Mouse (Mus musculus) embryonic facial prominence, embryonic 14.5 days (tissue): ENCODE measurements around the gene Ssxa1. TPM values are rescaled to one million over a fixed set of nuclear protein-coding genes. Genes with fewer than 3 reads are reported as not detected.
"Not testable (repeated sequence)": the region's sequence is repeated elsewhere in the genome, so short reads cannot be mapped to it uniquely, and the experiment has no call there.

Source experiments
- ATAC-seq: fragments of 200-750 bp; cut with Nextera tagmentation; 2 replicates; pipeline ENCODE4 v1.8.0; 2017; ENCODE audit warnings: low read depth, moderate number of reproducible peaks, moderate TSS enrichment
- DNase-seq: peaks from one replicate; pipeline ENCODE4 v3.0.0-alpha.2; 2015; ENCODE audit warnings: low spot score
- H3K27ac ChIP-seq: fragments of 300-500 bp; sonication (generic); replicated peaks from 2 replicates; pipeline ENCODE4 v1.5.1; 2014; ENCODE audit warnings: low read depth, mild to moderate bottlenecking, low read length, moderate library complexity
- H3K27me3 ChIP-seq: fragments of 300-500 bp; sonication (generic); replicated peaks from 2 replicates; pipeline ENCODE4 v1.6.1; 2014; ENCODE audit warnings: low read length; ENCODE audit not compliant: control insufficient read depth, insufficient read depth
- H3K36me3 ChIP-seq: fragments of 300-500 bp; sonication (generic); 2 replicates; pipeline ENCODE4 v1.6.1; 2014; ENCODE audit warnings: low read length, mixed read lengths; ENCODE audit not compliant: control insufficient read depth, insufficient read depth
- H3K4me1 ChIP-seq: fragments of 300-500 bp; sonication (generic); 2 replicates; pipeline ENCODE4 v1.6.1; 2014; ENCODE audit warnings: antibody characterized with exemption, low read length; ENCODE audit not compliant: control insufficient read depth, insufficient read depth
- H3K4me2 ChIP-seq: fragments of 300-500 bp; sonication (generic); 2 replicates; pipeline ENCODE4 v1.6.1; 2014; ENCODE audit warnings: low read depth, mild to moderate bottlenecking, low read length, moderate library complexity, mixed read lengths
- H3K4me3 ChIP-seq: fragments of 300-500 bp; sonication (generic); 2 replicates; pipeline ENCODE4 v1.5.1; 2014; ENCODE audit warnings: low read depth, mild to moderate bottlenecking, low read length
- H3K9ac ChIP-seq: fragments of 300-500 bp; sonication (generic); 2 replicates; pipeline ENCODE4 v1.6.1; 2014; ENCODE audit warnings: low read depth, mild to moderate bottlenecking, low read length, moderate library complexity, mixed read lengths
- H3K9me3 ChIP-seq: fragments of 300-500 bp; sonication (generic); 2 replicates; pipeline ENCODE4 v1.6.1; 2016; ENCODE audit warnings: low read length; ENCODE audit not compliant: control insufficient read depth
- WGBS: fragments of 180-500 bp; shearing (Covaris S2); extraction: QIAGEN DNeasy Blood & Tissue Kit; methylation state at CpG from one replicate; pipeline ENCODE4 v1.1.7; 2014; 5-methylcytosine and 5-hydroxymethylcytosine counted together
- polyA plus RNA-seq: library from polyadenylated mRNA; unstranded; fragments of >200 nt; fragmentation: Nextera tagmentation; extraction: Ambion mirVana; gene quantifications from 2 replicates; pipeline ENCODE4 v1.2.1, GENCODE M21; 2014

Gene Ssxa1
- not detected in 2 replicates for polyA plus RNA-seq

- H3K27me3 ChIP-seq, result no peaks in the 10 kb centered on the region
- H3K27ac ChIP-seq, result no peak within 1 kb of the TSS
- DNase-seq, result no peak
- WGBS, result 77% methylated on average over 4 of the region's 4 CpGs
- H3K36me3 ChIP-seq, result no peaks in the 10 kb centered on the region
- H3K4me3 ChIP-seq, result no peak within 1 kb of the TSS
- H3K9me3 ChIP-seq, result no peaks in the 10 kb centered on the region
- no peak within 1 kb of the TSS for H3K9ac ChIP-seq
- ATAC-seq, result no peak
- H3K4me2 ChIP-seq, result no peak within 1 kb of the TSS
- H3K4me1 ChIP-seq, result no peaks in the 10 kb centered on the region
Measured at GRCm38 (mm10) chrX:21115520-21115919, at the start of gene Ssxa1. Ssxa1 (plus strand) TSS chrX:21115820.

- no peaks in the 10 kb centered on the region for H3K9me3 ChIP-seq
- DNase-seq (no peak), ATAC-seq (no peak)
- no peak within 1 kb of the TSS for H3K4me2 ChIP-seq
- H3K4me1 ChIP-seq, result no peaks in the 10 kb centered on the region
- no peaks in the 10 kb centered on the region for H3K36me3 ChIP-seq
- H3K4me3 ChIP-seq, result no peak within 1 kb of the TSS
- H3K27me3 ChIP-seq, result no peaks in the 10 kb centered on the region
- no peak within 1 kb of the TSS for H3K27ac ChIP-seq
- H3K9ac ChIP-seq, result no peak within 1 kb of the TSS
Measured at GRCm38 (mm10) chrX:21068106-21068505, 47.5 kb upstream of the Ssxa1 start, which contains the start of gene Spaca5. Spaca5 (plus strand) TSS chrX:21068406.

DNA sequence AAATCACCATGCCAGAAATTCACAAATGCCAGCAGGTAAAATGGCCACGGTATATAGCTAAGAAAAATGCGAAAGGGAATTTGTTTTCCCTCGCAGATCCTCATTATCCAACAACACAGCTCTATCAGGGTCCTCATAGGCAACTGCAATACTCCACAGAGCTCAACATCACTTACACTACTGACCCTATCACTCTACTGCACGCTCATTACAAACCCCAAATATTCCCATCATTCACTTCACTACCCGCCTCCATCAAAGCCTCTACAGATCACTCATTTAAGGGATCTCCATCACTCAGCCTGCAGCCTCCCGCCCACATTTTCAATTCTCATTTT is 27.0 kb upstream of the Ssxa1 start:
- Histone ChIP-seq H3K9me3 (peaks cover 17% of the 10 kb centered on the region), H3K27me3 (no peaks in the 10 kb centered on the region), H3K9ac (peak overlapping the region; percentile 61), H3K4me1 (no peaks in the 10 kb centered on the region), H3K36me3 (peaks cover 3% of the 10 kb centered on the region; the same call in 1 of the 2 replicates), H3K27ac (peak overlapping the region; percentile 87), H3K4me3 (peak overlapping the region; percentile 47), H3K4me2 (peak overlapping the region; percentile 48)
- WGBS, result 31% methylated on average over 6 of the region's 6 CpGs
- ATAC-seq, result peak; percentile 61; the same call in 1 of the 2 replicates
- no peak for DNase-seq

GRCm38 (mm10) chrX:21088983-21089866 is 26.4 kb upstream of the Ssxa1 start, which contains the start of gene Zfp300:
Zfp300 (minus strand) TSS chrX:21089527.
- DNase-seq (peak; percentile 89), ATAC-seq (peak; percentile 90)
- H3K4me3 ChIP-seq, result peak within 1 kb of the TSS; percentile 47
- H3K4me1 ChIP-seq, result no peaks in the 10 kb centered on the region
- peak within 1 kb of the TSS; percentile 48 for H3K4me2 ChIP-seq
- H3K27ac ChIP-seq, result peak within 1 kb of the TSS; percentile 87
- WGBS, result 27% methylated on average over 27 of the region's 27 CpGs
- H3K36me3 ChIP-seq, result no peaks in the 10 kb centered on the region
- peaks cover 12% of the 10 kb centered on the region for H3K9me3 ChIP-seq
- peak within 1 kb of the TSS; percentile 61 for H3K9ac ChIP-seq
- no peaks in the 10 kb centered on the region for H3K27me3 ChIP-seq

DNA sequence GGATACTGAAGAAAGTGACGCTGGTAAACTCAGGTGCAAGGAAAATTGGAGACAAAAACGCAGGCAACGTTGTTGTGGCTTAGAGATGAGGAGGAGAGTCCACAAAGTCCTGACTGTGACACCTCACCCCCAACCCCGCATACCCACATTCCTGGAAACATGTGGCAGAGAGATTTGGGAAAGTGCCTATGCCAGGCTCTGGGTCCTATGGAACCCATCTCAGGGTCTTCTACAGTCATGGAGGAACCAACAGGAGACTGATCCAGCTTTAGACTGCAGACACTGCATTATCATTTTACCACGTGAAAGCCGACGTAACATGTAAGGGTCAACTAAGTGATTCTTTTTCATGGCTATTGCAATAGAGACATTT is 25.8 kb upstream of the Ssxa1 start:
- H3K27me3 ChIP-seq, result no peaks in the 10 kb centered on the region
- peaks cover 12% of the 10 kb centered on the region for H3K9me3 ChIP-seq
- no peaks in the 10 kb centered on the region for H3K36me3 ChIP-seq
- H3K27ac ChIP-seq, result peak overlapping the region; percentile 87; the same call in 1 of the 2 replicates
- H3K4me3 ChIP-seq, result peak overlapping the region; percentile 47
- ATAC-seq (no peak), DNase-seq (no peak)
- H3K4me2 ChIP-seq, result peak overlapping the region; percentile 48
- WGBS, result 51% methylated on average over 7 of the region's 7 CpGs
- no peaks in the 10 kb centered on the region for H3K4me1 ChIP-seq
- H3K9ac ChIP-seq, result no peak overlapping the region

DNA sequence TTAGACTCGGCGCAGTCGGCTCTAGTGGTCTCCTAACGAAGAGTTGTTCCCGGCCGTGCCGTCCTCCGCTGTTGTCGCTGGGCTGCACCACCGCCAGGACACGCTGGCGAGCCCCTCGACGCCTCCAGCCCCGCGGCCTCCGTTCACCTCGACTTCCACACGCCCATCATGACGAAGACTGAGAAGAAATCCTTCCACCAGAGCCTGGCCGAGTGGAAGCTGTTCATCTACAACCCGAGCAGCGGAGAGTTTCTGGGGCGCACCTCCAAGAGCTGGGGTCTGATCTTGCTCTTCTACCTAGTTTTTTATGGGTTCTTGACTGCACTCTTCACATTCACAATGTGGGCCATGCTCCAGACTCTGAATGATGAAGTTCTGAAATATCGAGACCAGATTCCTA is 31.1 kb downstream of the Ssxa1 start:
- not testable (repeated sequence) for H3K9ac ChIP-seq, H3K4me3 ChIP-seq, H3K27me3 ChIP-seq, H3K4me2 ChIP-seq, H3K27ac ChIP-seq, H3K9me3 ChIP-seq, H3K36me3 ChIP-seq, ATAC-seq, H3K4me1 ChIP-seq, DNase-seq
- 95% methylated on average over 22 of the region's 25 CpGs for WGBS

Other genes with a start within 250 kb of the Ssxa1 start
- 60.4 and 62.8 TPM in 2 replicates for gene Timp1, start 245.7 kb upstream of the Ssxa1 start, polyA plus RNA-seq
- gene Syn1, start 194.8 kb upstream of the Ssxa1 start, polyA plus RNA-seq, result 4.5 and 5.2 TPM in 2 replicates
- 7.5 TPM in 2 replicates for gene Cfp, start 184.3 kb upstream of the Ssxa1 start, polyA plus RNA-seq
- gene Elk1, start 165.2 kb upstream of the Ssxa1 start, polyA plus RNA-seq, result 6.5 and 7.8 TPM in 2 replicates
- 45.9 and 47.6 TPM in 2 replicates for gene Uxt, start 153.8 kb upstream of the Ssxa1 start, polyA plus RNA-seq
- 5.7 TPM in 2 replicates for gene Zfp182, start 53.5 kb upstream of the Ssxa1 start, polyA plus RNA-seq
- not detected in 2 replicates for gene Spaca5, start 47.4 kb upstream of the Ssxa1 start, polyA plus RNA-seq
- gene Zfp300, start 26.3 kb upstream of the Ssxa1 start, polyA plus RNA-seq, result 2.2 and 2.5 TPM in 2 replicates
- gene Gm21876, start 59.8 kb downstream of the Ssxa1 start, polyA plus RNA-seq, result not detected in 2 replicates